Mouse (Mus musculus) neural tube, embryonic 13.5 days (tissue): ENCODE measurements around the gene Eme1. TPM values are rescaled to one million over a fixed set of nuclear protein-coding genes. Genes with fewer than 3 reads are reported as not detected.
"Not testable (repeated sequence)": the region's sequence is repeated elsewhere in the genome, so short reads cannot be mapped to it uniquely, and the experiment has no call there.

Experiments used
- ATAC-seq: fragments of 200-750 bp; cut with Nextera tagmentation; 2 replicates; pipeline ENCODE4 v1.8.0; 2017; ENCODE audit warnings: low read depth, mild to moderate bottlenecking, moderate TSS enrichment, moderate library complexity
- H3K27ac ChIP-seq: fragments of 300-500 bp; sonication (generic); replicated peaks from 2 replicates; pipeline ENCODE4 v1.5.1; 2015; ENCODE audit warnings: moderate library complexity, mild to moderate bottlenecking, inconsistent platforms
- H3K27me3 ChIP-seq: fragments of 300-500 bp; sonication (generic); 2 replicates; pipeline ENCODE4 v1.6.1; 2015; ENCODE audit warnings: mild to moderate bottlenecking, inconsistent platforms
- H3K36me3 ChIP-seq: fragments of 300-500 bp; sonication (generic); 2 replicates; pipeline ENCODE4 v1.6.1; 2015; ENCODE audit warnings: mild to moderate bottlenecking, inconsistent platforms
- H3K4me1 ChIP-seq: fragments of 300-500 bp; sonication (generic); replicated peaks from 2 replicates; pipeline ENCODE4 v1.6.1; 2015; ENCODE audit warnings: inconsistent platforms
- H3K4me2 ChIP-seq: fragments of 300-500 bp; sonication (generic); 2 replicates; pipeline ENCODE4 v1.6.1; 2015; ENCODE audit warnings: inconsistent platforms, mild to moderate bottlenecking, moderate library complexity
- H3K4me3 ChIP-seq: fragments of 300-500 bp; sonication (generic); 2 replicates; pipeline ENCODE4 v1.5.1; 2015; ENCODE audit warnings: mild to moderate bottlenecking, inconsistent platforms
- H3K9ac ChIP-seq: fragments of 300-500 bp; sonication (generic); 2 replicates; pipeline ENCODE4 v1.6.1; 2015; ENCODE audit warnings: moderate library complexity, mild to moderate bottlenecking, inconsistent platforms
- H3K9me3 ChIP-seq: fragments of 300-500 bp; sonication (generic); 2 replicates; pipeline ENCODE4 v1.6.1; 2016; ENCODE audit warnings: inconsistent platforms
- WGBS: fragments of 180-500 bp; shearing (Covaris S2); methylation state at CpG from one replicate; pipeline ENCODE4 v1.1.7; 2015; 5-methylcytosine and 5-hydroxymethylcytosine counted together
- polyA plus RNA-seq: library from polyadenylated mRNA; unstranded; fragments of >200 nt; fragmentation: Nextera tagmentation; extraction: Ambion mirVana; gene quantifications from 2 replicates; pipeline ENCODE4 v1.2.1, GENCODE M21; 2015

The Eme1 gene
- polyA plus RNA-seq, 1 experiment from 2014 or later, result 5.0 TPM

GRCm38 (mm10) chr11:94677607-94678145, 23.9 kb upstream of the Eme1 start:
- ATAC-seq, result no peak; the same call in 1 of the 2 replicates
- Histone ChIP-seq H3K27me3 (no peaks in the 10 kb centered on the region), H3K36me3 (no peaks in the 10 kb centered on the region), H3K4me3 (peak overlapping the region; percentile 88), H3K27ac (peak overlapping the region; percentile 94), H3K9me3 (no peaks in the 10 kb centered on the region; the same call in 1 of the 2 replicates), H3K4me1 (peaks cover 36% of the 10 kb centered on the region), H3K9ac (peak overlapping the region; percentile 95), H3K4me2 (peak overlapping the region; percentile 82)
- 32% methylated on average over 15 of the region's 15 CpGs for WGBS

GRCm38 (mm10) chr11:94676754-94677606, 23.2 kb upstream of the Eme1 start, which contains the start of gene Xylt2:
Xylt2 (minus strand) TSS chr11:94677515.
- peak within 1 kb of the TSS; percentile 94 for H3K27ac ChIP-seq
- H3K9ac ChIP-seq, result peak within 1 kb of the TSS; percentile 95
- no peaks in the 10 kb centered on the region; the same call in 1 of the 2 replicates for H3K9me3 ChIP-seq
- H3K27me3 ChIP-seq, result no peaks in the 10 kb centered on the region
- peaks cover 43% of the 10 kb centered on the region for H3K4me1 ChIP-seq
- under 1% methylated on average over 81 of the region's 82 CpGs for WGBS
- no peaks in the 10 kb centered on the region for H3K36me3 ChIP-seq
- peak within 1 kb of the TSS; percentile 82 for H3K4me2 ChIP-seq
- peak within 1 kb of the TSS; percentile 88 for H3K4me3 ChIP-seq
- peak; percentile 94 for ATAC-seq

- ATAC-seq, result no peak
- Histone ChIP-seq H3K27me3 (no peaks in the 10 kb centered on the region), H3K9me3 (no peaks in the 10 kb centered on the region; the same call in 1 of the 2 replicates), H3K9ac (peak overlapping the region; percentile 95), H3K27ac (peak overlapping the region; percentile 94; the same call in 1 of the 2 replicates), H3K36me3 (no peaks in the 10 kb centered on the region), H3K4me1 (peaks cover 48% of the 10 kb centered on the region), H3K4me3 (peak overlapping the region; percentile 88), H3K4me2 (peak overlapping the region; percentile 82)
- 40% methylated on average over 4 of the region's 4 CpGs for WGBS
These were observed 22.5 kb upstream of the Eme1 start for GRCm38 (mm10) chr11:94676308-94676707.

GRCm38 (mm10) chr11:94675446-94675845, 21.7 kb upstream of the Eme1 start:
- peak overlapping the region; percentile 82 for H3K4me2 ChIP-seq
- H3K27me3 ChIP-seq, result no peaks in the 10 kb centered on the region
- ATAC-seq, result no peak
- no peak overlapping the region for H3K27ac ChIP-seq
- H3K36me3 ChIP-seq, result peaks cover 2% of the 10 kb centered on the region
- 88% methylated on average over 5 of the region's 5 CpGs for WGBS
- peaks cover 48% of the 10 kb centered on the region for H3K4me1 ChIP-seq
- no peak overlapping the region for H3K4me3 ChIP-seq
- H3K9me3 ChIP-seq, result no peaks in the 10 kb centered on the region
- H3K9ac ChIP-seq, result peak overlapping the region; percentile 38; the same call in 1 of the 2 replicates

- peaks cover 48% of the 10 kb centered on the region for H3K4me1 ChIP-seq
- no peaks in the 10 kb centered on the region for H3K27me3 ChIP-seq
- H3K4me3 ChIP-seq, result no peak overlapping the region
- WGBS, result 81% methylated on average over 5 of the region's 5 CpGs
- no peak overlapping the region for H3K9ac ChIP-seq
- ATAC-seq, result no peak
- no peaks in the 10 kb centered on the region for H3K9me3 ChIP-seq
- H3K4me2 ChIP-seq, result peak overlapping the region; percentile 82
- no peak overlapping the region for H3K27ac ChIP-seq
- H3K36me3 ChIP-seq, result peaks cover 6% of the 10 kb centered on the region
These were observed 21.2 kb upstream of the Eme1 start for GRCm38 (mm10) chr11:94674984-94675383.

- Histone ChIP-seq H3K9ac (no peak overlapping the region), H3K9me3 (no peaks in the 10 kb centered on the region), H3K27ac (no peak overlapping the region), H3K4me2 (no peak overlapping the region), H3K36me3 (peaks cover 83% of the 10 kb centered on the region), H3K4me3 (no peak overlapping the region), H3K4me1 (no peaks in the 10 kb centered on the region), H3K27me3 (no peaks in the 10 kb centered on the region)
- WGBS, result 90% methylated on average over 6 of the region's 6 CpGs
- no peak for ATAC-seq
These were observed 11.5 kb upstream of the Eme1 start for GRCm38 (mm10) chr11:94665281-94665680.

- no peak overlapping the region for H3K4me2 ChIP-seq
- H3K4me3 ChIP-seq, result no peak overlapping the region
- no peaks in the 10 kb centered on the region for H3K9me3 ChIP-seq
- H3K4me1 ChIP-seq, result no peaks in the 10 kb centered on the region
- no peak for ATAC-seq
- no peak overlapping the region for H3K27ac ChIP-seq
- peaks cover 81% of the 10 kb centered on the region for H3K36me3 ChIP-seq
- no peak overlapping the region for H3K9ac ChIP-seq
- H3K27me3 ChIP-seq, result no peaks in the 10 kb centered on the region
- WGBS, result 63% methylated on average over 1 of the region's 1 CpGs
These were observed 7.6 kb upstream of the Eme1 start for GRCm38 (mm10) chr11:94661344-94661743.

- ATAC-seq, result no peak
- peak overlapping the region; percentile 64 for H3K4me3 ChIP-seq
- H3K9me3 ChIP-seq, result no peaks in the 10 kb centered on the region
- H3K27ac ChIP-seq, result no peak overlapping the region
- H3K27me3 ChIP-seq, result no peaks in the 10 kb centered on the region
- H3K4me2 ChIP-seq, result peak overlapping the region; percentile 84
- 50% methylated on average over 8 of the region's 8 CpGs for WGBS
- peaks cover 27% of the 10 kb centered on the region for H3K36me3 ChIP-seq
- peaks cover 21% of the 10 kb centered on the region for H3K4me1 ChIP-seq
- H3K9ac ChIP-seq, result no peak overlapping the region
These were observed 791 bp downstream of the Eme1 start for GRCm38 (mm10) chr11:94652973-94653372.

GRCm38 (mm10) chr11:94651241-94651640, 2.5 kb downstream of the Eme1 start:
- not testable (repeated sequence) for H3K4me2 ChIP-seq, H3K9ac ChIP-seq, H3K4me3 ChIP-seq, H3K27ac ChIP-seq, ATAC-seq, H3K27me3 ChIP-seq, H3K9me3 ChIP-seq
- peaks cover 21% of the 10 kb centered on the region for H3K4me1 ChIP-seq
- peaks cover 29% of the 10 kb centered on the region for H3K36me3 ChIP-seq
- WGBS, result 92% methylated on average over 7 of the region's 7 CpGs

GRCm38 (mm10) chr11:94646457-94646856, 7.3 kb downstream of the Eme1 start:
- no peak for ATAC-seq
- Histone ChIP-seq H3K4me1 (no peaks in the 10 kb centered on the region), H3K4me2 (no peak overlapping the region), H3K9me3 (no peaks in the 10 kb centered on the region), H3K4me3 (no peak overlapping the region), H3K9ac (no peak overlapping the region), H3K27ac (no peak overlapping the region), H3K27me3 (no peaks in the 10 kb centered on the region), H3K36me3 (peaks cover 72% of the 10 kb centered on the region)
- WGBS, result 97% methylated on average over 4 of the region's 4 CpGs

GRCm38 (mm10) chr11:94644461-94645219, 9.1 kb downstream of the Eme1 start:
- Histone ChIP-seq H3K9me3 (no peaks in the 10 kb centered on the region), H3K4me2 (no peak overlapping the region), H3K36me3 (peaks cover 81% of the 10 kb centered on the region), H3K9ac (no peak overlapping the region), H3K27ac (no peak overlapping the region), H3K27me3 (no peaks in the 10 kb centered on the region), H3K4me1 (no peaks in the 10 kb centered on the region), H3K4me3 (no peak overlapping the region)
- WGBS, result 88% methylated on average over 8 of the region's 8 CpGs
- no peak for ATAC-seq

- Histone ChIP-seq H3K9ac (no peak overlapping the region), H3K4me1 (peaks cover 15% of the 10 kb centered on the region), H3K4me2 (no peak overlapping the region), H3K27me3 (no peaks in the 10 kb centered on the region), H3K36me3 (peaks cover 78% of the 10 kb centered on the region), H3K9me3 (no peaks in the 10 kb centered on the region), H3K27ac (no peak overlapping the region), H3K4me3 (no peak overlapping the region)
- no peak for ATAC-seq
- WGBS, result 89% methylated on average over 5 of the region's 5 CpGs
These were observed 19.3 kb downstream of the Eme1 start for GRCm38 (mm10) chr11:94634431-94634830.
